Mouse (Mus musculus) embryo, embryonic 11 days (tissue): ENCODE data around the gene Gsap.
"Not testable (repeated sequence)": the region's sequence is repeated elsewhere in the genome, so short reads cannot be mapped to it uniquely, and the experiment has no call there.

Source experiments
- DNase-seq: peaks from one replicate; pipeline ENCODE4 v3.0.0-alpha.2; 2015

Gsap gene

GRCm38 (mm10) chr5:21185764-21186685 lies at the start of gene Gsap:
TSS of gene Gsap (plus strand) at chr5:21186255.
- DNase-seq: peak; percentile 58

- DNase-seq: no peak
Observed at GRCm38 (mm10) chr5:21136575-21136974, 49.5 kb upstream of the Gsap start.

DNA sequence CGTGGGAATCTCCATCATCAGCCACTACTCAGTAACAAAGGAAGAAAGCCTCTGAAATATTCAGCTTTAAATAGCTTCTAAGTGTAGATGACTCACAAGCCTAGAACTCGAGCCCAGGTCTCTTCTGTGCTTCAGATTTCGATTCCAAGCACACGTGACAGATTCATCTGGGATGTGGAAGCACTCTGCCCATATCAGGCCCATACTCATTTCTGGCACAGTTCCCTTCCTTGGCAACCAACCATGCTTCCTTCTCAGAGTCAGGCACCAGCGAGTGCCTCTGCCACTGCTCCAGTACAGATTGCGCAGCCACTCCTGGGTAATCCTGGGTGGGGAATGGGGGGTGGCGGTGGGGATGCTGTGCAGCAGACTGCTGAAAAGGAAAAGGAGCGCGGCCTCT lies 46.5 kb upstream of the Gsap start:
- DNase-seq: no peak

DNA sequence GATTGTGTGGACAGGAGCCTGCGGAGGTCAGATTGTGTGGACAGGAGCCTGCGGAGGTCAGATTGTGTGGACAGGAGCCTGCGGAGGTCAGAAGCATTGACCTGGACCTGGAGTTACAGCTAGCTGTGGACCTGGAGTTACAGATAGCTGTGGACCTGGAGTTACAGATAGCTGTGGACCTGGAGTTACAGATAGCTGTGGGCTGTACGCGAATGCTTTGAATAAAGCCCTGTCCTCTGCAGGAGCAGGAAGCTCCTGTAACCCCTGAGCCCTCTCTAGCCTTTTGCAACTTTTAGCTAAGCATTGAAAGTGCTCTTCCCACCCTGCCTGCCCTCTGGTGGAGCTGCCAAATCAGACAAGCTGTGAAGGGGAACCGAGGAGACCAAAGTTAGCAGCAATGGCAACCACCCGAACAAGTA lies 44.9 kb upstream of the Gsap start:
- DNase-seq: peak; percentile 38

DNA sequence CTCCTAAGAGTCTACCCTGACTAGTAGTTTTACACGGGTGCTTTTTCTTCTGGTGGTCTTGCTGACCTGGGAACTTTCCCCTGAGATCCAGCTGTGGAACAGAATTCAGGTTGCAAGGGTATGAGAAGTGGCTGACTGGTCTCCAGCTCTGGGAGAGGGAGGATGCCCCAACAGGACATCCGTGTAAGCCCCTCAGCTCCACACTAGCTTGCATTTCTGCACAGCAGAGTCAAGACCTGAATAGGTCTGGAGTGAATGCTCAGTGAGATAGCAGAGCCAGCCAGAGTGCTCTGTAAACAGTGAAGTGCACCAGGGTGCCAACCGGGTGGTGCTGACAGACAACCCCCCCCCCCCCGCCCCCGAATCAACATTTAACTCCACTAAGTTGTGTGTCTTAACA lies 44.4 kb upstream of the Gsap start:
- no peak for DNase-seq

- no peak for DNase-seq
Observed at GRCm38 (mm10) chr5:21143032-21143431, 43.0 kb upstream of the Gsap start.

- peak; percentile 76 for DNase-seq
Observed at GRCm38 (mm10) chr5:21144506-21145169, 41.4 kb upstream of the Gsap start.

DNA sequence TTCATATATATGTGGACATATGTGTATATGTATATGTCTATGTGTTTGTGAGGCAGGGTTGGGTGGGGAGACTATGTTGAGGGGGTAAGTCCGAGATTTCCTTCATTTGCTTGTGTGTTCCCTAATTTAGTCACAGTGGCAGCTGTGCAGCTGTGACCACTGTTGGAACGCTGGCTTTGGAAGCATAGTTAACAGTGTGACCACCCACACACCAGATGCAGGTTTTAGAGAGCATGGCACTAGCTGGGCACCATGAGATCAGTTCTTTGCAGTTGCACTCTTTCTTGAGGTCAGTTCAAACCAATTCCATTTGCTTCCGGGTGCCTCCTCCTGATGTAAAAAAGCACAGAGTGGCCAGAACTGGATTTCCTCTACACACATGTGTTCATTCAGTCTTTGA lies 37.7 kb upstream of the Gsap start:
- no peak for DNase-seq

- DNase-seq: no peak
Observed at GRCm38 (mm10) chr5:21153672-21154071, 32.4 kb upstream of the Gsap start.

DNA sequence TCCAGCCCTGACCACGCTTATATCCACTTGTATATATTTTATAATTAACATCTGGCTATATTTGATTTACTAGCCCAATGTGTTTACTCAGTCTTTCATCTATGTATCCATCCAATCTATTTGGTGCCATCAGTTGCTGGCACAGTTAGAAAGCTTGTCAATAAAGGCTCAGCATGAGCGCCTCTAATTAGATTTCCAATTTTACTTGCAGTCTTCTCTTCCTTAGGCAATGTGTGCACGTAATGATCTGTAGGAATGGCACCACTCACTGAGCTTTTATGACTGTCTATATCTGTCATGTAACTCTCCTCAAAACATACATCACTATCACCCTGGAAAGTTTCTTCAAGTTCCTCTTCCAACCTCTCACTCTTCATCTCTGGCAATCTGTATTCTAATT lies 29.3 kb upstream of the Gsap start:
- DNase-seq: no peak

- no peak for DNase-seq
Observed at GRCm38 (mm10) chr5:21159536-21159935, 26.5 kb upstream of the Gsap start.

DNA sequence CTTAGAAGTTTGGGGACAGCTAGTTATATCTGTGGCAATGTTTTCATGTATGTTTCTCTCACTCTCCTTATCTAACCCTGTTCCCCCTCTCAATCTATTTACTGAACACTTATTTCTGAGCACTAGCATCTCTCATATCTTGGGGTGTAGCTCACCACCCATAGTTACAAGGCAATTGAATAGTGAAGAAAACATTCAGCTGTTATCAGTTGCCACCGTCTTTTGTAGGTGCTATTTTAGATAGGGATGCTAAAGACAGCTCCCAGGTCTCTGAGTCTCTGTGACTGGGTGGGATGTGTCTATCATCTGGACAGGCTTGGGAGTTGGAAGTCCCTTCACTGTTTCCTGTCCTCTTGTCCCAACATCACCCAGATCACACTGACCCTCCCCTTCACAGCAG lies 25.3 kb upstream of the Gsap start:
- no peak for DNase-seq

DNA sequence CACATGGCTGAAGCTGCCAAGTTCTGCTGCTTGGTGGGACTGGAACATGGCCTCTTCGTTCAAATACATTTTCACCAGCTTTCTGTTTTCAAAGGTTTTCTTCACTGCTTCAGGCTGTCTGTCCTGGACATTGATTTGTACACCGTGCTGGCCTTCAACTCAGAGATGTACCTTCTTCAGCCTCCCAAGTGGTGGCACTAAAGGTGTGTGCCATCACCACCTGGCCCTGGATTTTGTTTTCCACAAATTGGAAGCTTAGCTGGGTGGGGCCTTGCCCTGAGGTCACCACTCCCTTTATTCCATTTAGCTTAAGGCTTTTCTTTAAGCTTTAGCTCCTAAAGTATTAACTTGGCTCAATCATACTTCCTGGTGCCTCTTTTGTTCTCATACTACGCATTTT lies 22.6 kb upstream of the Gsap start:
- DNase-seq: no peak

GRCm38 (mm10) chr5:21168689-21169345 lies 17.2 kb upstream of the Gsap start:
- DNase-seq: no peak

- no peak for DNase-seq
Observed at GRCm38 (mm10) chr5:21169346-21169745, 16.7 kb upstream of the Gsap start.

DNA sequence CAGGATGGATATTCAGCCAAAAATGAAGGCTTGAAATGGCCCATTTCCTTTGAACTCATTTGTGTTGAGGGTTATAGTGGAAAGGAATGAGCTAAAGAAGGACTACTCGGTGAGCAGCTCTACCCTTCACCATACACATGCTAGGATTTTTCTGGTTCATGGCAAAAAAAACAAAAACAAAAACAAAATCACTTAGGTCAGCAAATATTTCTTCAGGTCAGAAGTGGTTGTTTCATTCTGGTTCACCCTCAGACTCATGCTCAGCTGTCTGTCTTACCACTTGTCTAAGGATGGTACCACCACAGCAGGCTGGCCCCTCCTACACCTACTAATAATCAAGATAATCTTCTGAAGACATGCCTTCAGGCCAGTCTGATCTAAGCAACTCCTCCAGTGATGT lies 16.2 kb upstream of the Gsap start:
- no peak for DNase-seq

DNA sequence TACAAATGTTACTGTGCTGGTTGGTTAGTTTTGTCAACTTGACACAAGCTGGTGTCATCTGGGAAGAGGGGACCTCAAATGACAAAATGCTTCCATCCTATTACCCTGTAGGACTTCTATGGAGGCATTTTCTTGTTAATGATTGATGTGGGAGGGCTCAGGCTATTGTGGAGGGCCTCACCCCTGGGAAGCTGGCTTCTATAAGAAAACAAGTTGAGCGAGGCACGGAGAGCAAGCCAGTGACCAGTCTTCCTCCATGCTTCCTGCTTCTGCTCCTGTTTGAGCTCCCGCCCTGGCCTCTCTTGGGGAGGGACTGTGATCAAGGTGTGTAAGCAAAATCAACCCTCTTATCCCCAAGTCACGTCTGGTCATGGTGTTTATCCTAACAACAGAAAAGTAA lies 15.6 kb upstream of the Gsap start:
- DNase-seq: no peak

DNA sequence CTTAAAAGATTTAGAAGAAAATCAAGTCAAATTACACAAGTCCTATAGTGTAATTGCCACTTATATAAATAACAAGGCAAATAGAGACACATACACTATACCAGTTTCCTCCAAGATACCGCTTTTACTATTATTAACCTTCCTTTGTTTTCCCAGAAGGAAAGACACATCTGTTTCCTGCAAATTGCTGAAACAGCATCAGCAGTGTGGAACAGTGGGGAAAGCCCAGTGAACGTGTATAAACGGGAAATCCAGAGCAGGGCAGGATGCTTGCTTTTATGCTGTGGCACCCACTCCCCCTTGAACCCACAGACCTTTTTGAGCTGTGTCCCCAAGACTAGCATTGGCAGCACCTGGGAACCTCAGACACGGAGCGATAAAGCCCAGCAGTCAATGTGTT lies 15.2 kb upstream of the Gsap start:
- no peak for DNase-seq

DNA sequence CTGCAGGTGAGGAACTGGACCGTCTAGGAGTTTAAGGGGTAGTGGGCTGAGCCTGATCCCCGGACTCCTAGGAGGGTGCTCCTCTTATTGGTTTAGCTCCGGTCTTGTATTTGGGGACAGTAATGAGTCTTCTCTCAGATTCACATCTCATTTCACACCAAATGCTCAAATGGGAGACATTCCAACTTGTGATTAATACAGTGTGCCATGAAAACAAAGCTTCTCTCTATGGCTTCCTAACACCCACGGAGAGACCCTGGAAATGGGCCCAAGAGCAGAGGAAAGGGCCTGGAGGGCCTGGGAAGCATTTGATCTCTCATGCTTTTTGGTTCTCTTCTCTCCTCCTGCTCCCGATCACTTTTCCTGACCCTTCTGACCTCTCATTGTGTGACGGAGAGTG lies 14.7 kb upstream of the Gsap start:
- no peak for DNase-seq

GRCm38 (mm10) chr5:21172316-21172715 lies 13.7 kb upstream of the Gsap start:
- DNase-seq: no peak

DNA sequence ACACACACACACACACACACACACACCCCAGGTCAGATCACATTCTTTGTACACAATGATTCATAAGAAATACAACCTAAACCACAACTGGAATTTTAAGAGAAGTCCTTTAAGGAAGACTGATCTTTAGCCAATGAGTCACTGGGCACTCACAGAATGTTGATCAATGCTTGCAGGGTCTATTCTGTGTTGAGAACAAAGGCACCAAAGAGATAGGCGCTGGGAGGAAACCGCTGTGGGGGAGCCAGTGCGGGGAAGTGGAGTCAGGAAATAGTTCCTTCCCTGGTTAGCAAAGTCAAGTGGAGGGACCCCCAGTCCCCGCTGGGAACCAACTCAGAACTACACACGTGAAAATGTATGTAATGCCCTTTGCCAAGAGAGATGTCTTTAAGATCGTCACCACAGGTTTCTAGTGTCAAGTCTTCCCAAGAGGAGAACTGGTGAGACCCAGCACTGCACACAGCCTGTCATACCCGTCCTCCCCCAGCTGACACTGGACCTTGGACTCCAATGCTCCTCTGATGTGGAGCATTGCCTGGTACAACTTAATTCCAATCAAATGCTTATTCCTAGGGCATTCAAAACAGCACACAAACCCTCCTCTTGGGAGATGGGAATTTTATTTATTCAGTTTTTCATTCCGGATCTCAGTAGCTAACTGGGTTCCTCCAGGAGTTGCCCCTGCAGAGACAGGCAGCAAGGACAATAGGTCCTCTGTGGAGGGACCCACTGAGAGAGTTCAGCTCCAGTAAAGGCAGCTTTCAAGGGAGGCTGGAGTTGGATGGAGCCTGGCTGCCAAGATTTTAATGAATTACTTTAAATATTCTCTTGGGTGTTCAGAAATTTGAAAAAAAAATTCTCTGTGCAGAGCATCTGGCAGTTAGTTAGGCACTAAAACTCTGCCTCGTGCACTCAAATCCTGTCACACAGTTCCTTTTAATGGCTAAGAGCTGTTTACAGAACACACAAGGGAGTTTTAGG lies 10.6 kb upstream of the Gsap start:
- DNase-seq: peak; percentile 41

DNA sequence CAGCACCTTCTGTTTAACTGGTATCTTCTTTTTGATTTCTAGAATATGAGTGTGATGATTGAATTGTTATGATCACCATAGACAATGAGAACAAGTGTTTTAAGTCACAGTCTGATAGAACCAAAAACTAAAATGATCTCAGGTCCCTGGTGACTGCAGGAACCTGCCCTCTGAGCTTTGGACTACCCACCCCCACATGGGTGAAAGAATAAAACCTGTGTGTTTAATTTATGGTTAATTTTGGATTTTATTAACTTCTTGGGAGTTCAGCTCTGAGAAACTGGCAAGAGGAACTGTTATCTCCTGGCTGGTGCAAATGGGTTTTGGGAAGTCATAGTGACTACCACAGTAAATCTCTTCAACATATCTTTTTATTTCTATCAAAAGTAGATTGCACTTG lies 6.6 kb upstream of the Gsap start:
- DNase-seq: no peak

- not testable (repeated sequence) for DNase-seq
Observed at GRCm38 (mm10) chr5:21183046-21183445, 3.0 kb upstream of the Gsap start.
